Mouse (Mus musculus) liver, embryonic 16.5 days (tissue): ENCODE results near the gene Cadm4. TPM values are rescaled to one million over a fixed set of nuclear protein-coding genes. Genes with fewer than 3 reads are reported as not detected.
"Not testable (repeated sequence)": the region's sequence is repeated elsewhere in the genome, so short reads cannot be mapped to it uniquely, and the experiment has no call there.

ENCODE experiments used
- ATAC-seq: fragments of 200-750 bp; cut with Nextera tagmentation; 2 replicates; pipeline ENCODE4 v1.8.0; 2017; ENCODE audit warnings: low read depth, mild to moderate bottlenecking, moderate number of reproducible peaks, moderate library complexity
- H3K27ac ChIP-seq: fragments of 300-500 bp; sonication (generic); 2 replicates; pipeline ENCODE4 v1.5.1; 2014; ENCODE audit warnings: mild to moderate bottlenecking, low read length
- H3K27me3 ChIP-seq: fragments of 300-500 bp; sonication (generic); 2 replicates; pipeline ENCODE4 v1.6.1; 2014; ENCODE audit warnings: low read depth, low read length, mixed read lengths; ENCODE audit not compliant: control insufficient read depth, insufficient read depth
- H3K36me3 ChIP-seq: fragments of 300-500 bp; sonication (generic); 2 replicates; pipeline ENCODE4 v1.6.1; 2014; ENCODE audit warnings: mild to moderate bottlenecking; ENCODE audit not compliant: control insufficient read depth, insufficient read depth
- H3K4me1 ChIP-seq: fragments of 300-500 bp; sonication (generic); 2 replicates; pipeline ENCODE4 v1.6.1; 2014; ENCODE audit warnings: low read depth, low read length, mixed read lengths; ENCODE audit not compliant: control insufficient read depth
- H3K4me2 ChIP-seq: fragments of 300-500 bp; sonication (generic); 2 replicates; pipeline ENCODE4 v1.6.1; 2014; ENCODE audit warnings: low read depth, low read length, mixed read lengths
- H3K4me3 ChIP-seq: fragments of 300-500 bp; sonication (generic); 2 replicates; pipeline ENCODE4 v1.5.1; 2014; ENCODE audit warnings: low read depth, mild to moderate bottlenecking, low read length
- H3K9ac ChIP-seq: fragments of 300-500 bp; sonication (generic); 2 replicates; pipeline ENCODE4 v1.6.1; 2014; ENCODE audit warnings: low read depth, low read length
- H3K9me3 ChIP-seq: fragments of 300-500 bp; sonication (generic); replicated peaks from 2 replicates; pipeline ENCODE4 v1.6.1; 2016; ENCODE audit warnings: low read length; ENCODE audit not compliant: control insufficient read depth
- WGBS: fragments of 180-500 bp; shearing (Covaris S2); extraction: QIAGEN DNeasy Blood & Tissue Kit; methylation state at CpG from one replicate; pipeline ENCODE4 v1.1.7; 2014; ENCODE audit not compliant: insufficient replicate concordance; 5-methylcytosine and 5-hydroxymethylcytosine counted together
- polyA plus RNA-seq: library from polyadenylated mRNA; unstranded; fragments of >200 nt; fragmentation: Nextera tagmentation; extraction: Ambion mirVana; gene quantifications from 2 replicates; pipeline ENCODE4 v1.2.1, GENCODE M21; 2015

Cadm4 gene
- polyA plus RNA-seq, 1 experiment from 2014 or later, result 0.24 TPM

DNA sequence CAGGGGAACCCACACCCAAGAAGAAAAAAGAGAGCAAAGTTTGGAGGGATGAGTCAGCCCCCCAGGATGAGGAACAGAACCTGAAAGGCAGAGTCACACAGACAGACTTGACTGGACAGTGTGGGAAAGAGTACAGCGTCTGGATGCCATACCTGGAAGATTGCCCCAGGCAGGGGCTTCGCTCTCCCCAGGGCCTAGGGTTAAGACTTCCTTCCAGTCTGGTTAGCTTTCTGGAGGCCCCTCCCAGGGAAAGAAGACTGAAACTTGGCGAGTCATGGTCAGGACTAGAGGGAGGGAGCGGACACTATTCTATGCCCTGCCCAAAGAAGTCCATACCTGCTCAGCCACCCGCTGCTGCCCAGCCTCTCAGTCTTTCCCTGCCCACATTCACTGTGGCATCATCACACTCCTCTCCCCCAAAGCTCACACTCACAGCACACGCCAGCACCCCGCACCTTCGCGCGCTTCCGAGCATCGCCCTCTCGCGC lies 793 bp upstream of the Cadm4 start:
- Histone ChIP-seq H3K27ac (no peak overlapping the region), H3K27me3 (peaks cover 46% of the 10 kb centered on the region), H3K9me3 (no peaks in the 10 kb centered on the region), H3K36me3 (no peaks in the 10 kb centered on the region), H3K4me3 (no peak overlapping the region; the same call in 1 of the 2 replicates), H3K4me2 (peak overlapping the region; percentile 77), H3K9ac (no peak overlapping the region), H3K4me1 (peaks cover 8% of the 10 kb centered on the region)
- 9% methylated on average over 14 of the region's 14 CpGs for WGBS
- ATAC-seq, result no peak

- peaks cover 8% of the 10 kb centered on the region for H3K4me1 ChIP-seq
- whole genome bisulfite sequencing, result 4% methylated on average over 20 of the region's 38 CpGs
- no peaks in the 10 kb centered on the region for H3K36me3 ChIP-seq
- H3K27ac ChIP-seq, result no peak overlapping the region
- ATAC-seq, result no peak
- peaks cover 46% of the 10 kb centered on the region for H3K27me3 ChIP-seq
- H3K4me2 ChIP-seq, result peak overlapping the region; percentile 77
- H3K9ac ChIP-seq, result no peak overlapping the region
- H3K4me3 ChIP-seq, result peak overlapping the region; percentile 54
- no peaks in the 10 kb centered on the region for H3K9me3 ChIP-seq
Observed at GRCm38 (mm10) chr7:24482208-24483020, 591 bp downstream of the Cadm4 start.

DNA sequence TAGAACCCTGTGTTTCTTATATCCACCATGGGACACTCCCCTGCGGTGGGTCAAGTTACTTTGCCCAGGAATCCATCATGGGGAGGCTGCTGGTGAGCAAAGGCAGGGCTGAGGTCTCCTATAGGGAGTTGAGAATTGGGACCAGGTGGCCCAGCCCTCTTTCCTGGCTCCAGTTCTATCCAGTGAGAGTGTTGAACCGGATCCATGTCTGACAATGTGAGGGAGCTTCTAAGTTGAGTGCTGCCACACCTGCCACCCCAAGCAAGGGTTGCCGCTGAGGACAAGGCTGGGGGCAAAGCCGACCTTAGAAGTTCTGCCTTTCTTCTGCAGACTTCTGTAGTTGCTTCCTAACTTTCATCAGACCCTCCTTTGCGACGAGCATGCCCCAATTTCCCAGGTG lies 1.5 kb downstream of the Cadm4 start:
- not testable (repeated sequence) for H3K36me3 ChIP-seq, H3K9me3 ChIP-seq, H3K9ac ChIP-seq, H3K4me1 ChIP-seq, H3K27ac ChIP-seq, H3K4me3 ChIP-seq, H3K4me2 ChIP-seq, ATAC-seq
- WGBS, result 40% methylated on average over 6 of the region's 6 CpGs
- H3K27me3 ChIP-seq, result peaks cover 46% of the 10 kb centered on the region

DNA sequence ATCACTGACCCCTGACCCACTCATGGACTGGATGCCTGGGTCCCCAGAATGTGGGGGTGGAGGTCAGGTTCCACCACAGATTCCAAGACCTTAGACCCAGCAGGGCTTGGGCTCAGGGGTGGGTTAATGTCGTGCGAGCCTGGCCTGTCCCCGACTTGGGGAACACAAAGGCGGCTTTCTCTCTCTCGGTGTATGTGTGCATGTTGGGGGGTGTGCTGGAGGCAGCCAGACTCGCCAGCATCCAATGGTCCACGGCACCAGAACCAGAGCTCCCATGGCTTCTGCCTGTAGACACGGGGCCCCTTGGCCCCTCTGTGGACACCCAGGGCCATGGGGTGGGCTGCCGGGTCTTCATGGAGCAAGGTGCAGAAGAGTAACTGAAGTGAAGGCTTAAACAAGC lies 3.7 kb downstream of the Cadm4 start:
- H3K9me3 ChIP-seq, result no peaks in the 10 kb centered on the region
- H3K4me2 ChIP-seq, result no peak overlapping the region
- ATAC-seq, result no peak
- H3K4me1 ChIP-seq, result peaks cover 8% of the 10 kb centered on the region
- no peak overlapping the region for H3K27ac ChIP-seq
- no peak overlapping the region for H3K4me3 ChIP-seq
- no peaks in the 10 kb centered on the region for H3K36me3 ChIP-seq
- H3K27me3 ChIP-seq, result peaks cover 40% of the 10 kb centered on the region
- 55% methylated on average over 9 of the region's 9 CpGs for WGBS
- H3K9ac ChIP-seq, result no peak overlapping the region

- no peaks in the 10 kb centered on the region for H3K9me3 ChIP-seq
- no peaks in the 10 kb centered on the region for H3K36me3 ChIP-seq
- H3K9ac ChIP-seq, result no peak overlapping the region
- no peak for ATAC-seq
- peaks cover 5% of the 10 kb centered on the region for H3K4me1 ChIP-seq
- WGBS, result 50% methylated on average over 9 of the region's 9 CpGs
- no peak overlapping the region for H3K27ac ChIP-seq
- no peak overlapping the region for H3K4me2 ChIP-seq
- no peak overlapping the region for H3K4me3 ChIP-seq
- peaks cover 29% of the 10 kb centered on the region for H3K27me3 ChIP-seq
Observed at GRCm38 (mm10) chr7:24486654-24487130, 4.9 kb downstream of the Cadm4 start.

GRCm38 (mm10) chr7:24487403-24487802 lies 5.6 kb downstream of the Cadm4 start:
- Histone ChIP-seq H3K27me3 (peaks cover 21% of the 10 kb centered on the region), H3K9me3 (no peaks in the 10 kb centered on the region), H3K36me3 (no peaks in the 10 kb centered on the region), H3K4me2 (no peak overlapping the region), H3K27ac (no peak overlapping the region), H3K4me1 (no peaks in the 10 kb centered on the region; the same call in 1 of the 2 replicates), H3K9ac (no peak overlapping the region), H3K4me3 (no peak overlapping the region)
- WGBS, result 22% methylated on average over 3 of the region's 3 CpGs
- no peak for ATAC-seq

DNA sequence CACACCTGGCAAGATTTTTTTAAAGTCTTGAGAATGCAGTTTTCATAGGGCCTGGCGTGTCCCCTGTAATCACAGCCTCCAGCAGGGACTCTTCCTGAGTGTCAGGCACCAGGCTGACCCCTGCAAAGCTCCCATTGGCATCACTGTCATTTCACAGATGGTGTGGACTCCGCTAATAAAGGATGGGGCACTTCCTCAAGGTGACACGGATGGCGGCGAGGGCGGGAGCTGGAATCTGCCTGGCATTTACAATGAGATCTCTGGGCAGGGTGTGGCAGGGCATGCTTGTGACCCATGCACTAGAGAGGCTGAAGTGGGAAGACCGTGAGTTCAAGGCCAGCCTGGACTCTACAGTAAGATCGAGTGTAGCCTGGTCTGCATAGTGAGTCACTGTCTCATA lies 6.5 kb downstream of the Cadm4 start:
- 69% methylated on average over 8 of the region's 8 CpGs for WGBS
- no peak for ATAC-seq

GRCm38 (mm10) chr7:24499856-24500577 lies 18.2 kb downstream of the Cadm4 start:
- H3K36me3 ChIP-seq, result no peaks in the 10 kb centered on the region
- peaks cover 45% of the 10 kb centered on the region for H3K27me3 ChIP-seq
- H3K9ac ChIP-seq, result no peak overlapping the region
- no peak overlapping the region for H3K4me2 ChIP-seq
- H3K4me1 ChIP-seq, result peaks cover 4% of the 10 kb centered on the region
- WGBS, result 10% methylated on average over 43 of the region's 43 CpGs
- H3K27ac ChIP-seq, result no peak overlapping the region
- no peak for ATAC-seq
- H3K4me3 ChIP-seq, result no peak overlapping the region
- no peaks in the 10 kb centered on the region; the same call in 1 of the 2 replicates for H3K9me3 ChIP-seq

More for the DNA sequence above, 6.5 kb downstream of the Cadm4 start:
- H3K4me1 ChIP-seq, result no peaks in the 10 kb centered on the region; the same call in 1 of the 2 replicates
- peaks cover 13% of the 10 kb centered on the region for H3K27me3 ChIP-seq
- H3K9me3 ChIP-seq, result no peaks in the 10 kb centered on the region
- no peaks in the 10 kb centered on the region for H3K36me3 ChIP-seq
- H3K4me2 ChIP-seq, result no peak overlapping the region
- no peak overlapping the region for H3K27ac ChIP-seq
- H3K9ac ChIP-seq, result no peak overlapping the region
- H3K4me3 ChIP-seq, result no peak overlapping the region

DNA sequence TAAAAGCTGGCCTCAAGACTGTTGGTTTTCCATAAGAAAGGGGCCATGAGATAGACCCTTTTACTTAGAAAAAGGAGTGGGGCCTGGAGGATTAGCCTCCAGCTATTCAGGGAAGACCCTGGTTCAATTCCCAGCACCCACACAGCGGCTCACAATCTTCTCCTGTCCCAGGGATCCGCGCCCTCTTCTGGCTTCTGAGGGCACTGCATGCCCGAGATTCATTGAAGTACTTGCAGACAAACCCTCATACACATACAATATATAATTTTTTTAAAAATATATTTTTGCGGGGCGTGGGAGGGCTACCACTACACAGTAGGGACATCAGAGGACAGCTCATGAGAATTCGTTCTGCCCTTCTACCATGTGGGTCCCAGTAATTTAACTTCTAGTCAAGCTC lies 19.1 kb downstream of the Cadm4 start:
- Histone ChIP-seq H3K27me3 (peaks cover 45% of the 10 kb centered on the region), H3K36me3 (no peaks in the 10 kb centered on the region), H3K9ac (no peak overlapping the region), H3K4me1 (peaks cover 5% of the 10 kb centered on the region), H3K9me3 (no peaks in the 10 kb centered on the region; the same call in 1 of the 2 replicates), H3K27ac (no peak overlapping the region), H3K4me3 (no peak overlapping the region), H3K4me2 (no peak overlapping the region)
- WGBS, result 18% methylated on average over 7 of the region's 7 CpGs
- no peak for ATAC-seq
